Mouse (Mus musculus): ENCODE measurements around the gene Hdgf.

DNA sequence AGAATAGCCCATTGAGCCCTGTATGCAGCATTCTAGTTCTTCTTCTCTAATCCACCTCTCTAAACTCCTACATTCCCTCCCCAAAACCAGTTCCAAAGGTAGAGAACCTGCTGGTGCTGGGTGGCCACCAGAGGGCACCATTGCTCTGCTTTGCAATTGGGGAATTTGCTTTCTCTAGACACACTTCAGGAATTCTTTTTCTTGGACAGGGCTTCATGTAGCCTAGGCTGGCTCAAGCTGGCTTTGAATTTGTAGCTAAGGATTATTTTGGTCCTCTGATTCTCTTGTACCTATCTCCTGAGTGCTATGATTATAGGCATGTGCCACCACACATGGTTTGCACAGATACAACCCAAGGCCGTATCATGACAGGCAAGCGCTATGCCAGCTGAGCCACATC lies 29.7 kb downstream of the Hdgf start:
- no peak for TF ChIP-seq POLR2A (IDR thresholded peaks at IDR 0.05; ENCODE audit: borderline replicate concordance, extremely low read depth, low read depth, low read length)
- peak; percentile 89 for TF ChIP-seq CTCF (IDR thresholded peaks at IDR 0.05; ENCODE audit: insufficient read depth, low read length)
